Mouse (Mus musculus): ENCODE data around the gene Tmtc2.

DNA sequence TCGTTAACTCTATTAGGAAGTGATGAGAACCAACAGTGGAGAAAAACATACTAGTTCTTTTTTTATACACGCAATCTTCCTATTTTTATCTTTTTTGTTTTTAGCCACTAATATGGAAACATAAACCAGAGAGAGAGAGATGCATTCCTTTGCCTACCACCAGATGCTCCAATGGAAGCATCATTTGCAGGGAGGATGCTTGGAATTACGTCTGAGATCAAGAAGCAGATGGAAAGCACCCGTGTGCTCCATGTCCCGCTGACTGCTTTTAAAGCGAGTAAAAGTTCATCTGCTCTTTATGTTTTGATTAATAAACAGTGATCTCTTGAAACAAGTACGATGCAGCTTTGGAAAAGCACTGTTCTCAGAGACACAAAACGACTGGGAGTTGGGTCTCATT is 24.6 kb upstream of the Tmtc2 start:
- TF ChIP-seq POLR2A (IDR thresholded peaks at IDR 0.05; ENCODE audit: low read depth, low read length) (no peak), CTCF (IDR thresholded peaks at IDR 0.05; ENCODE audit: extremely low read depth, insufficient read depth, insufficient read length, insufficient replicate concordance) (no peak)

Measured in spleen, adult 2 months (tissue).